Mouse (Mus musculus): ENCODE data around the gene Ptprg. TPM values are rescaled to one million over a fixed set of nuclear protein-coding genes. Genes with fewer than 3 reads are reported as not detected.

Gene Ptprg
- total and polyA plus RNA-seq, 2 experiments from 2014 or later = 8.7 to 63.4 TPM

- ATAC-seq (ENCODE audit: insufficient read depth, low read depth) = no peak
Measured at GRCm38 (mm10) chr14:12188352-12188751, 635.0 kb downstream of the Ptprg start.

DNA sequence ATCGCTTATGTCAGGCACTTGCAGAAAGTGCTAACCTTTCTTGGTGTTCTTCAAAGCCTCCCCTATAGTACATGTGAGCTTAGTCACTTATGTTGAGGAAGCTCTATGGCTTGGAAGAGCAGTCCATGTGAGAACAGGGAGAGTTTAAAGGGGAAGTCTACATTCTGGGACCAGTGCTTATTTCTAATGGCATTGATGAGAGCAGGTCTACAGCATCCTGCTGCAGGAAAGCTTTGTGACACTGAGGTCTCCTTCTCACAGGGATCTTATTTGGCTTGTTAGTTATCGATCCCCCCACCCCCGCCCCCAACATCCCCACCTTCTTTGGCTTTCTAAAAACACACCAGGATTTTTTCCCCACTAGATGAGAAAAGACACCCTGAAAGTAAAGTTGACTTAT, 635.9 kb downstream of the Ptprg start:
- TF ChIP-seq EP300 (IDR thresholded peaks at IDR 0.05; ENCODE audit: low read depth) = no peak
- no peak for TF ChIP-seq CTCF (IDR thresholded peaks at IDR 0.05; ENCODE audit: low read depth)
- Histone ChIP-seq H3K9ac (replicated peaks; ENCODE audit: low read depth, low read length) (no peak overlapping the region), H3K9me3 (replicated peaks; ENCODE audit: control insufficient read depth, low read length) (no peaks in the 10 kb centered on the region), H3K4me2 (ENCODE audit: low read depth, low read length) (no peak overlapping the region), H3K4me1 (ENCODE audit: control insufficient read depth, insufficient read depth) (no peaks in the 10 kb centered on the region), H3K4me3 (ENCODE audit: low read depth, low read length) (no peak overlapping the region), H3K27ac (ENCODE audit: low read depth) (no peak overlapping the region), H3K36me3 (replicated peaks; ENCODE audit: control insufficient read depth, insufficient read depth, low read length) (no peaks in the 10 kb centered on the region), H3K27me3 (ENCODE audit: control insufficient read depth, insufficient read depth, low read length) (no peaks in the 10 kb centered on the region)
- ATAC-seq (ENCODE audit: insufficient read depth, low read depth) (no peak), DNase-seq (ENCODE audit: low spot score) (no peak)
- WGBS = 91% methylated on average over 3 of the region's 3 CpGs

More at GRCm38 (mm10) chr14:12188352-12188751, 635.0 kb downstream of the Ptprg start:
- H3K4me1 ChIP-seq (ENCODE audit: control insufficient read depth, insufficient read depth) = no peaks in the 10 kb centered on the region
- TF ChIP-seq CTCF (IDR thresholded peaks at IDR 0.05; ENCODE audit: low read depth) (no peak), EP300 (IDR thresholded peaks at IDR 0.05; ENCODE audit: low read depth) (no peak)
- no peaks in the 10 kb centered on the region for H3K36me3 ChIP-seq (replicated peaks; ENCODE audit: control insufficient read depth, insufficient read depth, low read length)
- WGBS = 60% methylated on average over 4 of the region's 4 CpGs
- H3K4me2 ChIP-seq (ENCODE audit: low read depth, low read length) = no peak overlapping the region
- H3K27me3 ChIP-seq (ENCODE audit: control insufficient read depth, insufficient read depth, low read length) = no peaks in the 10 kb centered on the region
- no peak overlapping the region for H3K27ac ChIP-seq (ENCODE audit: low read depth)
- no peak overlapping the region for H3K4me3 ChIP-seq (ENCODE audit: low read depth, low read length)
- no peaks in the 10 kb centered on the region for H3K9me3 ChIP-seq (replicated peaks; ENCODE audit: control insufficient read depth, low read length)
- no peak for DNase-seq (ENCODE audit: low spot score)
- H3K9ac ChIP-seq (replicated peaks; ENCODE audit: low read depth, low read length) = no peak overlapping the region

DNA sequence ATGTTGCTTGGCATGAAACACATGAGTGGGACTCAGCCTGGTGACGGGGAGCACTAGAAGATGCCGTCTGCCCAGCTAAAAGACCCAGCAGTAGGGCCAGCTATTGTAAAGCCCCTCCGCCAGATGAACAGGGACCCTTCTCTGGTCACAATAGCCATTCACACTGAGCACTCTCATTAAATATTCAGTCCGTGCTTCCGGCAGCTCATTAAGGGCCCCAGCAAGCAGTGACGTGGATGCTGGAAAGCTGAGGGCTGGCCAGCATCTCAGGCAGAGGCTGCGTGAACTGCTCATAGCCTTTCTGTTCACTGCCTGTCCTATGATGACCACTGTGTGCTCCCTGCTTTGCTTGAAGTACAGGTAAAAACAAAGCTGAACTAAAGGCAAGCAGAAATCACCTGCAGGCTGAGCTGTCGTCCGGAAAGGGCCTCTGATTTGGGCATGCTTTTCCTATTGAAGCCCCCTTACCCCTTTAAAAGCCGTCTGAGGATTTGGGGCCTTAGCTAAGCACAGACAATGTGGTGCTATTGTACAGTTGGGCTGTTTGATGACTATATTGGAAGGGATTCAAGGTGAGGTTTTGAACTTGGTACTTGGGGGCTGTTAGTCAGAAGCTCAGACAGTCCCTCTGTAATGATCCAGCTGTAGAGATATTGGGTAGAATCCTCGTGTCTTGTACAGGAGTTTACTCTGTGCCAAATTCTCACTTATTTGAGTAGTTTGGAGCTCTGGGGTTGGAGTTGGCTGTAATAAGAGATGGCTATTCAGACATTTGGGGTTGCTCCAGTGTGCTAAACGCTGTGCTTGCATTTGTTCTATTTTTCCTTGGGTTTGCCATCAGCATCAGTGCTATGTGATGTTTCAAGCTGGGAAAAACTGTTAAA, 636.6 kb downstream of the Ptprg start:
- H3K9me3 ChIP-seq (replicated peaks; ENCODE audit: control insufficient read depth, low read length) = no peaks in the 10 kb centered on the region
- TF ChIP-seq EP300 (IDR thresholded peaks at IDR 0.05; ENCODE audit: low read depth) = no peak
- TF ChIP-seq CTCF (IDR thresholded peaks at IDR 0.05; ENCODE audit: low read depth) = no peak
- DNase-seq (ENCODE audit: low spot score) = no peak
- no peak for ATAC-seq (ENCODE audit: insufficient read depth, low read depth)
- no peaks in the 10 kb centered on the region for H3K27me3 ChIP-seq (ENCODE audit: control insufficient read depth, insufficient read depth, low read length)
- no peaks in the 10 kb centered on the region for H3K4me1 ChIP-seq (ENCODE audit: control insufficient read depth, insufficient read depth)
- no peak overlapping the region for H3K9ac ChIP-seq (replicated peaks; ENCODE audit: low read depth, low read length)
- WGBS = 77% methylated on average over 12 of the region's 12 CpGs
- no peak overlapping the region for H3K4me3 ChIP-seq (ENCODE audit: low read depth, low read length)
- H3K27ac ChIP-seq (ENCODE audit: low read depth) = no peak overlapping the region
- H3K36me3 ChIP-seq (replicated peaks; ENCODE audit: control insufficient read depth, insufficient read depth, low read length) = no peaks in the 10 kb centered on the region
- H3K4me2 ChIP-seq (ENCODE audit: low read depth, low read length) = no peak overlapping the region

DNA sequence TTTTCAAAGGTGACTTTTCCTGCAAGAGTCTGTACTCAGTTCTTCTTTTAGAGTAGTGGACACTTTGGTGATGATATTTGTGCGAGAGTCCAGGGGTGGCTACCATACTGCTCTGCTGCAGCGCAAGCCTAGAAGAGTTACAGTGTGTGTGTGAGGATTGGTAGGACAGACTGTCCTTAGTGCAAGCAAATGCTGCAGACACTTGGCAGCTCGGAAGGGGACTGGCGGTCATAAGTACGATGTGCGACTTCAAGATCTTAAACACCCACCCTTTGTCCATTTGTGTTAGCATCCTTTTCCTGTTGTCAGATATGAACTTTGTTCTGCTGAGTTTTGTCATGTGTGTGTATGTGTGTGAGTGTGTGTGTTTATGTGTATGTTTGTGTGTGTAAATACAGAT, 637.7 kb downstream of the Ptprg start:
- ATAC-seq (ENCODE audit: insufficient read depth, low read depth) = no peak
- Histone ChIP-seq H3K9ac (replicated peaks; ENCODE audit: low read depth, low read length) (no peak overlapping the region), H3K36me3 (replicated peaks; ENCODE audit: control insufficient read depth, insufficient read depth, low read length) (no peaks in the 10 kb centered on the region), H3K27ac (ENCODE audit: low read depth) (no peak overlapping the region), H3K4me2 (ENCODE audit: low read depth, low read length) (no peak overlapping the region), H3K9me3 (replicated peaks; ENCODE audit: control insufficient read depth, low read length) (no peaks in the 10 kb centered on the region), H3K27me3 (ENCODE audit: control insufficient read depth, insufficient read depth, low read length) (no peaks in the 10 kb centered on the region), H3K4me3 (ENCODE audit: low read depth, low read length) (no peak overlapping the region), H3K4me1 (ENCODE audit: control insufficient read depth, insufficient read depth) (no peaks in the 10 kb centered on the region)
- TF ChIP-seq EP300 (IDR thresholded peaks at IDR 0.05; ENCODE audit: low read depth) (no peak), CTCF (IDR thresholded peaks at IDR 0.05; ENCODE audit: low read depth) (no peak)
- no peak for DNase-seq (ENCODE audit: low spot score)
- WGBS = 90% methylated on average over 6 of the region's 6 CpGs

DNA sequence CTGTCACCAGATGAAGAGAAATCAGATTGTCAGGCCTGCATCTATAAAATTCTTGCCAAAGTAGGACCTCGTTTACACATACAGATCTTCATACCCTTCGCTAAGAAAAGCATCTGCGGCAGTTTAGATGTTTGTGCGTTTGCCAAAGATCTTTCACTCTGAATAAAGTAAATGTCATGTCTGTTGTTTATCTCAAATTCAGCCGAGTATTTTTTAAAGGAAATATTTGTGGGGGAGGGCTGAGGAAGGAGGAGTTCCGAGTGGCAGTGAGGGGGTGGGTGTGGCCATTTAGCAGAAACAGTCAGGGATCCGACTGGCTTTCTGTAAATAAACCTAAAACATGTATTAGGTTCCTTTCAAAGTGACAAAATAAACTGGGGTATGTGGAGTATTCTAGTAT, 645.4 kb downstream of the Ptprg start:
- no peak for DNase-seq (ENCODE audit: low spot score)
- Histone ChIP-seq H3K9me3 (replicated peaks; ENCODE audit: control insufficient read depth, low read length) (no peaks in the 10 kb centered on the region), H3K4me2 (ENCODE audit: low read depth, low read length) (no peak overlapping the region; the same call in 1 of the 2 replicates), H3K36me3 (replicated peaks; ENCODE audit: control insufficient read depth, insufficient read depth, low read length) (no peaks in the 10 kb centered on the region), H3K27ac (ENCODE audit: low read depth) (no peak overlapping the region), H3K9ac (replicated peaks; ENCODE audit: low read depth, low read length) (no peak overlapping the region), H3K27me3 (ENCODE audit: control insufficient read depth, insufficient read depth, low read length) (no peaks in the 10 kb centered on the region), H3K4me1 (ENCODE audit: control insufficient read depth, insufficient read depth) (0 out of 2 replicates have a peak, but pooled peaks cover 3% of the 10 kb centered on the region), H3K4me3 (ENCODE audit: low read depth, low read length) (no peak overlapping the region)
- TF ChIP-seq CTCF (IDR thresholded peaks at IDR 0.05; ENCODE audit: low read depth) (no peak), EP300 (IDR thresholded peaks at IDR 0.05; ENCODE audit: low read depth) (no peak)
- 35% methylated on average over 7 of the region's 7 CpGs for whole genome bisulfite sequencing
- no peak for ATAC-seq (ENCODE audit: insufficient read depth, low read depth)
